Mouse (Mus musculus) testis, postnatal 14 days (tissue): ENCODE measurements around the gene Mrpl39.

Source experiments
- DNase-seq: peaks from one replicate; pipeline ENCODE4 v3.0.0; 2021; ENCODE audit warnings: low spot score

The Mrpl39 gene

DNA sequence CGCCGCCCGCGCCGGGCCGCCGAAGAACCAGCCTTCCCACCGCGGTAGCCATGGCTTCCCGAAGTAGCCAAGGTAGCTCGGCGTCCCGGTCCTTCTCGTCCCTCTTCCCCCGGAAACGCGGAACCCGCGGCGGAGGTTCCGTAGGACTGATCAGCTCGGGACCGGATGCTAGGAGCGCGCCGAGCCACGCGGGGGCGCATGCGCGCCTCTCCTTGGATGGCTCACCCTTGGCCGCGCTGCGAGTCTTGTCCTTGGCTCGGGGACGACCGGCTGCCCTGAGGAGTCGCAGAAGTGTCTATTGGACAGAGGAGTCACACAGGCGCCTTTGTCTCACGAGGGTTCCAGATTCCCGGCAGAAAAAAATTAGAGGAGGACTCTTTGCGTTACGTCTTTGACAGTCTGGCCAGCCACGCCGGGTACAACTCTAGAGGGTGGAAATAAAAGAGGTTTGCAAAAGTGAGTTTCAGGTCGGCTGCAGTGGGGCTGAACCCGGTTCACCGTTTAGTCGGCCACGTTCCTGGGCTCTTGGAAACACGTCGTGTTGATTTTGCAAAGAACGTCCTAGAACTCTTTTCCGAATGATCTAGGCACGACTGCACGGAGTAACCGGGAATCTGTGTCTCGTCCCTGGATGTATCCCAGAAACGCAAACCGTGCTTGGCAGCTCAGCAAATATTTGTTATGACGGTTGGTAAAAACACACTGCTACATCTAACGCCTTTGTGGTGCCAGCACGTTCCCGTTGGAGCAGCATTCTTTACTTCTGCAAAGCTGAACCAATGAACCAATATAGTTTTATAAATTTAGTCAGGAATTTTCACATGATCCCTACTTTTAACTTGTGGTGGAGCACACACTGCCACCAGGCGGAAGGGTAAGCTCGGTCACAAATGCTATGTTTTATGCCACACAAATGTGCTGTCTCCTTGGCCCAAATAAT lies at the start of gene Mrpl39:
Gene Mrpl39 (minus strand): TSS at position 577 of the 940 bp plus-strand sequence.
- DNase-seq: peak; percentile 94

DNA sequence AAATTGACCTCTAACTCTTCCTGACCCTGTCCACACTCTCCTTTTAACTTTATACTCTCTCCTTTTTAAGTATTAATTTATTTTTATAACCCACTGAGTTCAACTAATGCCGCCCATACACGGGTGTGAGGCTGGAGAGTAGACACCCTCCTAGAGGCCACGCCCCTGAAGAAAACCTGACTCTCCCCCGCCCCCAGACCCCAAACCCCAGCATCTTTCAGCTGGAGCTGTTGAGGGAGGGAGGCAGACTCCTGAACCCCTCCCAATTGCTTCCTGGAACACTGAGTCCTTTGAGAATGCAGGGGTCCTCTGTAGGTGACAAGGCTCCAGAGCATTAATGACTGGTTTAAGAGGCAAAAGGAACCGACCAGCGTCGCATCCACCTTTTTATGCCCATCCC lies 49.4 kb upstream of the Mrpl39 start:
- DNase-seq: no peak

DNA sequence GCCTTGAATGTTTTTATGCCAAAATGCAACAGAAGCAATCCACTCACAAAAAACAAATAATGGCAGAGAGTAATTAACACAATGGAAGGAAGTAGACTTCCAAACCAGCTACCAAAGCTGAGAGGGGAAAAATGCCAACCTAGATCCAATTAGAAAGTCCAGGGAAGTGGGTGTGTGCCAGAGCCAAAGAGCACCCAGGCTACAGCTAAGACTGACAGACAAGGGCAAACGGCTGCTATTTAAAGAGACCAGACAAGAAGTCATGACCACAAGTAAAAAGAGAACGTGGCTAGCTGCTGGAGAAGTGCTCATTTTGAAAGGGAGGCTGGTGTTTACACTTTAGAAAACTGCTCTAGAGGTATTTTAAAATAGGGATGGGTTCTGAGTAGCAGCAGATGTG lies 47.7 kb upstream of the Mrpl39 start:
- no peak for DNase-seq

DNA sequence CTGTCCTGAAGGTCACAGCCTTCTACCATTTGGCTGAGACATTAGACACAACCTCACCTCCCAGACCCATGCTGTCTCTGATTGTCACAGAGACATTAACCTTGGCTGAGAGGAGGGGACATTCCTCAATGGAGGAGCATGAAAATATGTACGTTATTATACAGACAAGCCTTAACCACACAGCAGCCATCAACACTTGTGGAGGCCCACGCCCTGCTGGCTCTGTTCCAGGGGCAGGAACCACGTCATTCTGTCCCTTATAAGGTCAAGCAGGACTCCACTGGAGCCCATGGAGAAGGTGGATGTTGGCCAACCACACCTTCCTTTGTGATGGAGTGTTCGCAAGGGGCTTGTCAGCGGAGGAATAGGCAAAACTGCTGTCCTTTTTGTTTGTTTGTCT lies 44.2 kb upstream of the Mrpl39 start:
- DNase-seq: no peak

DNA sequence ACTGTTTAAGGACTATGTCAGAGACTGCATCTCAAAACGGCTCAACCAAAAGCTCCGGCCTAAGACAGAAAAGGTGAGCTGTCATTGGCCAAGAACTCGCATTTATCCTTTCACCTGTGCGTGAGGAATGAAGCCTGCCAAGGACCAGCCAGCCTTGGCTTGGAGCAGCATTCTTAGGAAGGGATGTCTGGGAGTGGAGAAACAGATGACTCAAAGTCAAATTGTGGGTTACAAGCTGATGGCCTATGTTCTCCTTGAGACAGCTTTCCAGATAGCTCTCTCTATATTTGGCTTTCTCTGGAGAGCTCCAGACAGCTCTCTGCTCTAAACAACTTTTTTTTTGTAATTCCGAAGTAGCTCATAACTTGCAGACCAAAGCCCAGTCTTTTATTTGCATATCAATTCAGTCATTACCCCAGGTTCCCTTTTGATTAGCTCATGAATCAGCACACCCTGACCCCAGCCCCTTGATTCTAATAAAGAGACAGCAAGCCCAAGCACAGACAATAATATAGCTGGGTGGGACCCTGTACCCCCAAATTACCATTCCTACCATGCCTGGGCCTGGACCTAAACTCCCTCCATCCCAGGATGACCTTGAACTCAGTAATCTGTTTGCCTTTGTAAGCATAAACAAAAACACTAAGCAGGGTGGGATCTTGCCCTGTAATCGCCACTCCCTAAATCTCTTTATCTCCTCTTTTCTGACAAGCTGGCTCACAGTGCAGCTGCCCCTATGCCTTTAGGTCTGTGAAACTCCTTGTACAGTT lies 43.5 kb upstream of the Mrpl39 start:
- no peak for DNase-seq

DNA sequence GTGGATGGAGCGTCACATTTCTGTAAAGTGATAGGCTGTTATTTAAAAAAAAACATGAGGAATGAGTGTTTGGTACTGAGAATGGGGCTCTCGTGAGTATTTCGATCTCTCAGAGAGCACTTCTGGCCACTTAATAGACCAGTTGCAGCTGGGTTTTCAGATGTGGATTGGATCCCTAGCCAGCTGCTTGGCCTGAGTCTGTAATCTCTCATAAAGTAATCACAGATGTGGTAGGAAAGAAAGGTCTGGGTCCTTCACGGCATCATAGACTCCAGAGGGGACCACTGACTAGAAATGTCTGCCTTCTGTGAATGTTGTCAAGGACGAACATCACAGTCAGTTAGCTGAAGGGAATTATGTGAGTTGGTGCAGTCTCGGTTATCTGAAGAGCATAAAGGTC lies 42.9 kb upstream of the Mrpl39 start:
- DNase-seq: no peak

DNA sequence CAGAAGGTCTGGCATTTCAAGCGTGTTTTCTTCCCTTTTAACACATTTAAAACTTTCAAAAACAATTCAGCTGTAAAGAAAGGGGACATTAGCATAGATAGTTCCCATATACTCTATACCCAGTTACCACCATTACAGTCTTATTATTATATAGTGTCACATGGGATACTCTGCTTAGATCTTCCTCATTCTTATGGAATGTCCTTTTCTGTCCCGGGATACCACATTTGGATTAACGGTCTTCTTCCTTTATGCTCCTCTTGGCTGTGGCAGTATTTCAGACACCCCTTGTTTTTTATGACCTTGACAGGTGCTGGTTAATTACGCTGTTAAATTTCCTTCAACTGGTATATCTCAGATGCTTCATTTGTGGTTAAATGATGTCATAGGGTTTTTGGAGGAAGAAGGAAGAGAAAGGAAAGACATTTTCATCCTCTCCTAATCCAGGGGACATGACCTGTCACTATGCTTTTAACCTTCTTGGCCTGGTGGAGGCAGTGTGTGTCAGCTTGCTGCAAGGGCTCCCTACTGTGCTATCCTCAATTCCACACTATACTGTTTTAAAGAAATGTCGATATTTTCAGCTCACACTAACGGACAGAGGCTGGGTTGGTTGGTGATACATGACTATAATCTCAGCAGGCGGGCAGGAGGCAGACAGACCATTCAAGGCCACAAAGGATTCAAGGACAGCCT lies 40.7 kb upstream of the Mrpl39 start:
- DNase-seq: no peak

DNA sequence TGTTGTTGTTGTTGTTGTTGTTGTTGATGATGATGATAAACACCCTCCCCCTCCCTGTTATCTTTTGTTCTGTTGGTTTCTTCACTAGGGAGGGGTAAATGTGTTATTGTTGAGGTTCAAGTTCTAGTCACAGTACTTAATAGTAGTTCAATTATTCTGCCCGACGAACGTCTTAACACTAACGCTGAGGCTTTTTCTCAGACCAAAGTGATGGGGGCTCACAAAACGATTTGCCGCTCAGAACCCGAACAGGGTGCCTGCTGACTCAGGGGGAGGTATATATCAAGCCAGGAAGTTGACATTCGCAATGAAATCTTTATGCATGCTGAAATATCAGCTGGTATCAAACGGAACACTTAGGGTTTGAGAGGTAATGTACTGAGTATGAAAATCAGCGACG lies 39.8 kb upstream of the Mrpl39 start:
- no peak for DNase-seq

DNA sequence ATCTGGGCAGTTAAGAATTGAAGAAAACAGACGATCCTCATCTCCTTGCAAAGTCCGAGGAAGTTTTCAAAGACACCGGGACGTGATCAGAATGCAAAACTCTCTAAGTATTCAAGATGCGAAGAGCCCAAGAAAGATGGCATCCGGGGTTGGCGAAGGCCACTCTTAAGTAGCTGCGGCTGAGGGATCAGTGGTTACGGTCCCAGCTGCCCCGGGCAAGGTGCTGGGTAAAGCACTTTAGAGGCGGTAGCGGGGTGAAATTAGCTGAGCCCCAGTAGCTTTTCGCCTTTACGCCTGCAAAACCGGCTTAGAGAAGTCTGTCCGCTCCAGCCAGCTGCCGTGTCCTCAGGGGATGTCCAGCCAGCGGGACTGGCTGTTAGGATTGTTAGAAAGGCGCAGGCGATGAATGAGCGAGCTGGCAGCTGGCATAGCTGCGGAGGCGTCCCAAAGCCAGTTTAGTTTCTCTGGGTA lies 39.3 kb upstream of the Mrpl39 start:
- DNase-seq: no peak

DNA sequence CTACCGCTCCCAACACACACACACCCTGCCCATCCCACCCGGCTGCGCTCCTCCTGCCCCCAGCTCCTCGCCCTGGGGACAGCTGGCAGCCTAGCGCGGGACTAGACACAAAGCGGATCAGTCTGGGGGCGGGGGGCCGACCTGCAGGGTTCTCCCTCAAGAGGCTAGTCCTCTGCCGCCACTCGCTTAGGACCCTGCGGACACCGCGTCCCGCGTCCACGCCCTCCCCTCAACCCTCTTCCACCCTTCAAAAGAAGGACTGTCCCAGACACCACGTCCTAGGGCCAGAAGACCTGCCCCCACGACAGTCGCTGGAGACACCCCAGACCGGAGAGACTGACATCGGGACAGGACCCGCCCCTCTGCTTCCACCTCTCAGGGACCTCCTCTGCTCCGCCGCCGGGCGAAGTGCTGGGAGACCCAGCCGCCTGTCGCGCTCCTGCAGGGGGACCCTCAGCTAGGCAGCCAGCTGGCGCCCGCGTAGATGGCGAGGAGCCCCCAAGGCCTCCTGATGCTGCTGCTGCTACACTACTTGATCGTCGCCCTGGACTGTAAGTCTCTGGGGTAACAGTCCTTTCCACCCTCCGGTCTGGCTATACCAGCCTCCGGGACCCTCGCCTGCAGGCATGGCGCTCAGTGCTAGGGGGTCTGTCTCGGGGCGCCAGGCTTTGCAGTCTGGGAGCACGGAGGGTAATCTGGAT lies 38.6 kb upstream of the Mrpl39 start, which contains the start of gene Jam2:
Gene Jam2 (plus strand): TSS at position 121 of the 701 bp plus-strand sequence.
- DNase-seq: peak; percentile 60

DNA sequence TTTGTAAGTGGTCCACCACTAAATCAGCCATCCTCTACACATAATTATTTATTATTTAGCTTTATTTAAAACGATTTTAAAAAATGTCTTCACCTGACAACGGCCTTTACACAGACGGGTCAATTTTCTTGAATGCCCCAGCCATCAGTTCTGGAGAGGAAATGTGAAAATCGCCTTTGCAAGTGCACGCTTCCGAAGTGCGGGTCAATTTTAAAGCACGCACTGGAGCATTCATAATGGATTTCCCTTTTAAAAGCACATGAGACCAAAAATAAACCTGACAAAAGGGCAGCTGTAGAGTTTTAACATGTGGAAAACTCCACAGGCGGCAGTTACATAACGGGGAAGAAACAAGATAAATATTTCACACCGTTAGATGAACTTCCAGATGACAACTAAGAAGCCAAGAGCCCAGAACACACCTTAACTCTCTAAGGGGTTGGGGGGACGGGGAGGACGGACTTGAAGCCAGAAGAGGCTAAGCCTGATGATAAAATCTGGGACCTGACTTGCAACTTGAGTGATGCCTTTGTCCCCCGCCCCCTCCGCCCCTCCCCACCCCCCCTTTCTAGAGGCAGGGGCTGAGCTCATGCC lies 37.8 kb upstream of the Mrpl39 start:
- no peak for DNase-seq

DNA sequence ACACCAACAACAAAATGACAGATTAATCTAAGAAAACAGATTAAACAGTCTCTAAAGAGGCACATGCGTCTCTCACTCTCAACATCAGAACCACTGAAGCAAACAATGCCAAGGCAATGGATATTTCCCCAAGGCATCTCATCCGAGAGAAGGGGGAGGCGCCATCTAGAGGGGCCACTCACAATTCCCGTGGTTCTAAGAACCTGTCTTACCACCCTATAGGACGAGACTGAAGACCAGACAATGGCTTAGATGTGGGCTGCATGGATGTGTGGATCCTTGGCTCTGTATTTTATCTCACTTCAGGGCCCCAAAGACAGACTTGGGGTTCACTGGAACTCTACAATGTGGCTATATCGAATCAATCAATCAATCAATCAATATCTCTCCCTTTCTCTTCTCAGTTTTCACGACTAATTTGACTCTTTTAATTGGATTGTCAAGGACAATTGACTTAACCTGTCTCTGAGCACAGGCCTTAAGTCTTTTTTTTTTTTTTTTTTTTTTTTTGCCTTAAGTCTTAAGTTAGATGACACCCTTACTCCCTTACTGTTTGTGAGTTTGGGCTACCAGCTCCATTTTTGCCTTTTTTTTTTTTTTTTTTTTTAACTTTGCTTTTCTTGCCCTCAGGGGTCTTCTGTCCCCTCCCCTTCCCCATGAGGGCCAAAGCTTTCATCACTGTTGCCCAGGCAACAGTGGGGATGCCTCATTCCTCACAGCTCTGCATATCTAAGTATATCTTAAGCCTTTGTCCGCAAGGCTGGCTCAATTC lies 37.1 kb upstream of the Mrpl39 start:
- no peak for DNase-seq

DNA sequence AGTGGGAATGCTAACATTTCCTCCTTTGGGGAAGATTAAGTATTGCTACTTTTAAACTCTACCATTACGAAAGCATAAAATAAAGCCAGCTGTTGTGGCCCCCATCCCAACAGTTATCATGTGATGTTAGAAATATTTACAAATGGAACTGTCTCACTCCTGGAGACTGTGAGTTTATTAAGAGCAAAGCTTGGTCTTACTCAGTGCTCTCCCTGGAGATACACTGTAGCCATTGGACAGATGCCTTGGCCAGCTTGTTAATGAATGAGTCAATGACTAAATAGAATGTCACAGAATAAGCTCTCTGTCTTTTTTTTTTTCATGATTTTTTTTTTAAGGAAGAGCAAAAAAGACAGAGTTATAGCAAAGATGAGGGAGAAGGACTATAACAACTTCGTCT lies 35.9 kb upstream of the Mrpl39 start:
- DNase-seq: peak; percentile 33

DNA sequence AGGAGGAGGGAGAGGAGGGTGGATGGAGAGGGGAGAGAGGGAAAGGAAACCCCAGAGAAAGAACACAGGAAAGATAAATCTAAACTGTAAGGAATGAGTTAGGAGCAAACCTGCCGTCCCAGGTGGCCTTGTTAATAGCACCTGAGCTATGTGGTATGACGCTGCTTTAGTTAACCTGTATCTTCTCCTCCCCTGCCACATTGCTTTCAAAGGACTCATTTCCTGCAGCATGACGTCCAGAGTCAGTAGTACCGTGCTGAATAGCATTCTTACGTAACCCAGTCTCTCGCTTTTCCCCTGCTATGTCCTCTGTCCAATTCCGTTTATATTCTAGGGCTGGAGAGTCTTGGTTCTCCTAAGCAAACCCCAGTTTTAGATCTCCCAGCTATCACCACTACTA lies 35.3 kb upstream of the Mrpl39 start:
- DNase-seq: no peak

DNA sequence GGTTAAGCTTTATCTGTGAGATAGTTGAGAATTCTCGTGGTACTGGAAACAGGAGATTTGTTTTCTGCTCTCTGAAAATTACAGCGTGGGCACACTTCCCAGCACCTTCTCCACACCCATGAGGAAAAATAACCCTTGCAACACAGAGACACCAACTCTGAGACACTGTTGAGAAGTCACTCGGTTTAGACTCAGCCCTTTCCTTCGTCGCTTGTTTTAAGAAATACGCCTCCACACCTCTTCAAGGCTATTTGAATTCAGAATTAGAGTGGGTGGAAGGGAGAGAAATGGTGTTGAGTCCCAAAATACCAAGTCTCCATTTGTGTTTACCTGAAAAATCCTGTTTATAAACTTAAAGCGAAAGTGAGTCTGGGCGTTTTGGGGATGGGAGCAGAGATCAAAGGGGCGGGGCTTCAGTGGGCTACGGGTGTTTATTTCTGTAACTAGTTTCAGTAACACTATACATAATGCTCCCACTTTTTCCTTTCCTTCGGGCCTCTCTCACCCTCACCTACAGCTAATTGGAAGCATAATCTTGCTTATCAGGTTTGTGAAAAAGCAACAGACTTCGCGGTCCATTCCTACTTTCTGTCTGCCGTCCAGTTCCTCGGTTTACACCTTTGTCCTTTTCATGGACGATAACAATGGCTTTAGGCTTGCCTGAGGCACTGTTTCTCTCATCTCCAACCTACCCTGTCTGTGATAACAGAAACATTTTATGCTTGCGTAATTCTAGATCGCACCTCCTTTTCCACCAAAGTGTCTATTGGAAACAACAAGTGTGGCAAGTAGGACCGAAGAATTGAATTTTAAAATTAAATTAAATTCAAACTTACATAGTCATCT lies 34.3 kb upstream of the Mrpl39 start:
- no peak for DNase-seq

DNA sequence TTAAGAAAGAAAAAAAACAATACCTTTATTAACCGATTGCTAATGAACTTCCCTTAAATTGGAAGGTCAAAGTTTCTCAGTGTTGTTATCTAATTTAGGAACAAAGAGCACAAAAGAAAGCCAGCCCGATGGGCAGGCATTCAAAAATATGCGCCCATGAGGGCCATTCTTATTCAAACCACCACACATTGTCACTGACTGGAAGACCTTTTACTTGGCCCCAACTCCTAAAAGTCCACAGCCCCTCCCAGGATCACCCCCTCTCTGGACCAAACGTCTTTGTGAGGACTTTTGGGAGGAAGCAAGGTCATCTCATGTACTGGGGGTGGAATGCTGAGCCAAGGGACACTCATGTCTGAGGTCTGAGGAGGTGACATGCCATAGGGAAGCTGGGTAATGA lies 33.6 kb upstream of the Mrpl39 start:
- DNase-seq: peak; percentile 32

DNA sequence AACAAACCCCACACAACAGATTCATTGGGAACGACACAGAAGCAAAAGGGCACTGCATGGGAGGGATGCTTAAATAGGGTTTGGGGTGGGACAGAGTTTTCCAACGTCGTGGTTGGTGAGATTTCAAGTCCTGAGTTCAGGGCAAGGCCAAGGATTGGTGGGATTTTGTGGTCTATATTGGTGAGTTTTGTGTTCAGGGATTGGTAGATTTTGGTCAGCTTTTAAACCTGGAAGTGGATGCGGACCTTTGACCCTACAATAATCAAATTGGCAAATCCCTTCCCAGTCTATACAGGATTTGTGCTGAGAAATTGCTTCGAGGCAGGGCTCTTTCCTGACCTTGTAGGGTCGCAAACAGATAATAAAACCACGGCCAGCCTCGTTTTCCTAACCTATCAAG lies 32.4 kb upstream of the Mrpl39 start:
- DNase-seq: no peak

DNA sequence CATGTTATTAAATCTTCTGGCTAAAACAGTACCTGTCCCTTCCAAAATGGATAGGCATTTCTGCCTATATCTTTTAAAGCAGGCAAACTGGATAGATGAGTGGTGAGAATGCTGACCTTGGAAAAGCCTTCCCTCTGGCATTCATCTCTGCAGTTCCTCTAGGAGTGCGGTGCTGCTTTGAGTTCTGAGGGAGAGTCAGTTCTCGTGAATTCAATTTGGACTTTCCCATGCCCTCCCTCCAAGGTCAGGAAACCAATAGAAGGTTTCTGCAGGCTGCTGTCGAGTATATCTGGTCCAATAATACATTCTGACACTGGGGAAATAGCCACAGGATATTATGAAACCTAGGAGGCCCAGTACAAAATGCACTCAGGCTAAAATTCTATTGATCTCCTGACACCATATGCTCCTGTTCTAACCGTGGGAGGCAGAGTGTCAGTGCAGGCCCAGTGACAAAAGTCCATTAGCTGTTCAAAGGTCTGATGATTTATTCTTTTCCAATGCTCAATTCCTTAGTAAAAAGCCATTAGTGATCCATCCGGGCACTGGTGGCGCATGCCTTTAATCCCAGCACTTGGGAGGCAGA lies 10.3 kb upstream of the Mrpl39 start:
- DNase-seq: no peak
